Mouse (Mus musculus) limb, embryonic 10.5 days (tissue): ENCODE data around the gene Elfn2. TPM values are rescaled to one million over a fixed set of nuclear protein-coding genes. Genes with fewer than 3 reads are reported as not detected.

Experiments
- DNase-seq: peaks from one replicate; pipeline ENCODE4 v3.0.0-alpha.2; 2017; ENCODE audit warnings: low spot score
- H3K27ac ChIP-seq: fragments of 300-500 bp; sonication (generic); 2 replicates; pipeline ENCODE4 v1.5.1; 2016; ENCODE audit warnings: mild to moderate bottlenecking
- H3K27me3 ChIP-seq: fragments of 300-500 bp; sonication (generic); 2 replicates; pipeline ENCODE4 v1.6.1; 2016; ENCODE audit warnings: low read depth, mild to moderate bottlenecking; ENCODE audit not compliant: poor library complexity, severe bottlenecking
- H3K36me3 ChIP-seq: fragments of 300-500 bp; sonication (generic); 2 replicates; pipeline ENCODE4 v1.6.1; 2016; ENCODE audit warnings: mild to moderate bottlenecking, moderate library complexity
- H3K4me1 ChIP-seq: fragments of 300-500 bp; sonication (generic); 2 replicates; pipeline ENCODE4 v1.6.1; 2016
- H3K4me3 ChIP-seq: fragments of 300-500 bp; sonication (generic); 2 replicates; pipeline ENCODE4 v1.5.1; 2016; ENCODE audit warnings: mild to moderate bottlenecking, moderate library complexity
- H3K9me3 ChIP-seq: fragments of 300-500 bp; sonication (generic); replicated peaks from 2 replicates; pipeline ENCODE4 v1.6.1; 2016; ENCODE audit warnings: mild to moderate bottlenecking
- WGBS: fragments of 180-500 bp; shearing (Covaris S2); methylation state at CpG from one replicate; pipeline ENCODE4 v1.1.7; 2016; 5-methylcytosine and 5-hydroxymethylcytosine counted together
- polyA plus RNA-seq: library from polyadenylated mRNA; unstranded; fragments of >200 nt; fragmentation: Nextera tagmentation; extraction: Ambion mirVana; gene quantifications from 2 replicates; pipeline ENCODE4 v1.2.1, GENCODE M21; 2016

The Elfn2 gene
- not detected in 2 replicates for polyA plus RNA-seq

DNA sequence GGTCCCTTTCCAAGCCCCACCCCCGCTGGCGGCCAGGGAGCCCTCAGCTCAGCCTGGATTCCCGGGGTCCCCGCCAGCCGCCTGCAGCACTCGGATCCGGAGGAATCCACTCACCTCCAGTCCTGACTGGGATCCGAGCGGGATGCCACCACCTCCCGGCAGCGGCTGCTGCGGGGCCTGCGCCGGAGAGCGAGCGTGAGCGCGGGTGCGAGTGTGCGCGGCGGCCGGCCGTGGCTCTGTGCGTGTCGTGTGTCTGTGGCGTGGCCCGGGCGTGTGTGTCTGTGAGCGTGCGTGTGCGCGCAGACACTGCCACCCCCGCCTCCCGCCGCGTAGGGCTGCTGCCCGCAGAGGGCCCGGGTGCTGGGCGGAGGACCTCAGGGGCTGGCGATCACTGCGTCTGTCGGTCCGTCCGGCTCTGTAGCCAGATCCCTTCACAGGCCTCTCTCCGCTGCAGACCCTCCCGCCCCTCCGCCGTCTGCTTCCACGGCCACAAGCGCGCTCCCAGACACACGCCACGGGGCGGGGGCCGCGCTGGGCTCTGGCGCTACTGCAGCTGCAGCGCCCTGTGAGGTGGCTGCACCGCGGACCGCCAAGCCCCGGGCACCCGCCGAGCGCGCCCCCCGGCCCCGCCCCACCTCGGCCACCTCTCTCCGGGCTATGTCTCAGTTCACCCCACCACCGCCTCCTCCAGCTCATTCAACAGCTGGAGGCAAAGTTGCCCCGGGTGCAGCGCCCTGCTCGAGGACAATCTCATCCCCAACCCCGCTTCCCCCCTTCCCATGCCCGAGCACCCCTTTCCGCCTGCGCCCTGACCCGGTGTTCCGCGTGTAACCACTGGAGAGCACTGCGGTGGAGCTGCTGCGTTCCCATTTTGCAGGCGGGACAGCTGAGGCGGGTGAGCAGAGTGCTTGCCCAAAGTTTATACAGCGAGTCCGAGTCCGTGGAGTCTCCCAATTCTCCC is at the start of gene Elfn2:
Gene Elfn2 (minus strand): TSS at position 482 of the 961 bp plus-strand sequence.
- peak within 1 kb of the TSS; percentile 54 for H3K4me3 ChIP-seq
- no peaks in the 10 kb centered on the region for H3K9me3 ChIP-seq
- 1% methylated on average over 86 of the region's 89 CpGs for WGBS
- no peaks in the 10 kb centered on the region for H3K36me3 ChIP-seq
- no peak within 1 kb of the TSS for H3K27ac ChIP-seq
- H3K4me1 ChIP-seq, result peaks cover 21% of the 10 kb centered on the region
- peaks cover 94% of the 10 kb centered on the region for H3K27me3 ChIP-seq
- peak; percentile 51 for DNase-seq

DNA sequence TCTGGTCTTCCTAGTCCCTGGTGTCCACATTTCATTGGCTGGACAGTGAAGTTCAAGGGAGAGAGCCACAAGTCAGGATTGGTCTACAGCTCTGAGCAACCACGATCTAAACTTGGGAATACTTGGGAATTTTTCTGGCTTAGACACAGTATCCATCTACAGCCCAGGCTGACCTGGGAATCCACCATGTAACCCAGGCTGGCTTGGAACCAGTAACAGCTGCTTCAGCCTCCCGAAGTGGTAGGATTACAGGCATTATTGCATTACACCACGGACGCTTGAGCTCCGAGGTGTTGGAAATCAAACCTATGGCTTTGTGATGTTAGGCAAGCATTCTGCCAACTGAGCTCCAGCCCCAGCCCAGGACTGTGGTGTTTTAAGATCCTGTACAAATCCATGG is 45.1 kb upstream of the Elfn2 start:
- no peaks in the 10 kb centered on the region for H3K36me3 ChIP-seq

DNA sequence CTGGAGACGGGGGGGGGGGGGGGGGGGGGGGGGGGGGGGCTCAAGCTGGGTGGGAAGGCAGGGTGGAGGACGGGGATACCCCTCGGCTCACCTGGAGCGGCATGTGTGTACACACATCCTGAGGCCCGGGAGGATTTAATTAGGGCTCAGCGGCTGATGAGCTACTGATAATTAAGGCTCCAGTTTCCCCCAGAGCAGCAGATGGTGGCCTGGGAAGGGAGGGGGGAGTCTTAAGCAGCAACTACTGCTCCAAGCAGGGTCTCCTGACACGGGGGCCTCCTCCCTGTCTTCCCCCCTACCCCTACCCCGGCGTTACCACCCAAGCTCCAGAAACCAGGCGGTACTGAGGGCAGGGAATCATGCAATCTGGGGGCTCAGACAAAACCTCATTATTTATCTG is 44.6 kb upstream of the Elfn2 start:
- WGBS, result 33% methylated on average over 9 of the region's 10 CpGs
- no peak overlapping the region for H3K4me3 ChIP-seq
- no peak for DNase-seq
- H3K36me3 ChIP-seq, result no peaks in the 10 kb centered on the region
- peaks cover 8% of the 10 kb centered on the region for H3K4me1 ChIP-seq
- no peaks in the 10 kb centered on the region for H3K9me3 ChIP-seq
- no peak overlapping the region for H3K27ac ChIP-seq
- no peaks in the 10 kb centered on the region; the same call in 1 of the 2 replicates for H3K27me3 ChIP-seq

More for the DNA sequence above, 45.1 kb upstream of the Elfn2 start:
- Histone ChIP-seq H3K27ac (no peak overlapping the region), H3K4me3 (no peak overlapping the region), H3K4me1 (peaks cover 8% of the 10 kb centered on the region), H3K9me3 (no peaks in the 10 kb centered on the region), H3K27me3 (no peaks in the 10 kb centered on the region; the same call in 1 of the 2 replicates)
- WGBS, result 88% methylated on average over 5 of the region's 5 CpGs
- DNase-seq, result no peak

DNA sequence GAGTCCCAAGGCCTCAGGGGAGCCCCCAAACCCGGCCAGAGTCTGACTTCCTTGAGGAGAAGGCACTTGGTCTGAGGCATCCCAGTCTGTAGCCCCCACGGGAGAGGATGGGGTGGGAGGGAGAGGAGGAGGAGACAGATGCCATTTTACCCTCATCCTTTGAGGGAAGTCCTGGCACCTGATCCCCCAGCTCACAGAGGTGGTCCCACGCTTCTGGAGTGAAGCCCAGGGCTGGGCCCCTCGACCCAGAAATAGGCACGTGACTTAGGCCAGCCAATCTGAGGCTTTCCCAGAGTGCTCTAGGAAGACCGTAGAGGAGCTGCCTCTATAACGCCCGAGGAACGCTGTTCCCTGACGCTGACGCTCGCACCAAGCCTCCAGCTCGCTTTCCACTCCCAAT is 42.5 kb upstream of the Elfn2 start:
- no peak for DNase-seq
- H3K4me1 ChIP-seq, result peaks cover 8% of the 10 kb centered on the region
- H3K27ac ChIP-seq, result no peak overlapping the region
- H3K4me3 ChIP-seq, result no peak overlapping the region
- 86% methylated on average over 13 of the region's 13 CpGs for WGBS
- H3K36me3 ChIP-seq, result no peaks in the 10 kb centered on the region
- no peaks in the 10 kb centered on the region; the same call in 1 of the 2 replicates for H3K27me3 ChIP-seq
- no peaks in the 10 kb centered on the region for H3K9me3 ChIP-seq

DNA sequence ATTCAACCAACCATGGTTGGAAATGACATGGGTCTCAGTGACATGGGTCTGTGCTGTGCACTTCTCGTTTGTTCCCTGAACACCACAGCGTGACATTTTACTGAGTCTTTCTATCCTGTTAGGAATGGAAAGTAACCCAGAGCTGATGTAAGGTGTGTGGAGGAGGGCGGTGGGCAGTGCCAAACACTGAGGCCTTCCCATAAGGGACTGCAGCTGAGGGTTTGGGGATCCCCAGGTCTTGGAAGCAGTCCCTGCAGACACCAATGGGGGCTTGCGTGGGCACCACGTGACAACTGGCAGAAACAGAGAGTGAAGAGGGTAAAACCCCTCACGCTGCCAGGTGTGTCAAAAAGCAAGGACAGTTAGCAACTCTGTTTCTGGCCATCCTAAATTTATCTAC is 39.6 kb upstream of the Elfn2 start:
- Histone ChIP-seq H3K4me1 (0 out of 2 replicates have a peak, but pooled peaks cover 2% of the 10 kb centered on the region), H3K4me3 (no peak overlapping the region), H3K36me3 (no peaks in the 10 kb centered on the region), H3K27me3 (no peaks in the 10 kb centered on the region; the same call in 1 of the 2 replicates), H3K27ac (no peak overlapping the region), H3K9me3 (no peaks in the 10 kb centered on the region)
- WGBS, result 93% methylated on average over 6 of the region's 6 CpGs
- DNase-seq, result no peak

DNA sequence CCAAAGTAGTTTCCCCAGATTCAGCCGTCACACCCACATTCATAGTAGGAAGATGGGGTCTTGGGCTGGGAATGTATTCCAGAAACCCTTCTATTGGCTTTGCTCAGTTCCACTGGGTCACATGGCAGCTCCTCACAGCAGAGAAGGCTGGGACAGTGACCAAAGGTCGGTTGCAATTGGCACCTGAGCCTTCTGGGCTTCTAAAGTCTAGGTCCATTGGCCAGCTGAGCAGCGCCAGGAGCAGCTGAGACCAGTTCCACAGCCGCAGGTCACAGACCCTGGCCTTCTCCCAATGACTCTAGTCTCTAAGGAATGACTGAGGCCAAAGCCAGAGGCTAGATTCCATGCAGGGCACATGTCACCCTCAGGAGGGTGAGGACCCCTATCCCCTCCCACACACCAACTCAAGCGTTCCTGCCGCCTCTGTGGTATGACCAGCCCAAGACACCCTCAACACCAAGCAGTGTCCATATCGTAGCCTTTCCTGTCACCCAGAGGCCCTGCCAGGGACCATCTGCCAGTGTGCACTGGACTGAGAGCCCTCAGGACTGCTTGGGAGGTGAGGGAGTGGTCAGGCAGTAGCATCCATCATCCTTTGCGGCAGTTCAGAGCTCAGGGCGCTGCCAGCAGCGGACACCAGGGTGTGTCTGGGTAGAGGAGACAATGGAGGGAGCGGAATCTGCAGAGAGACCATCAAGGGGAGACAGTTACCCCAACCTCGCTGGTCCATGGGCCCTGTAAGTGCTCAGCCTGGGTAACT is 37.6 kb upstream of the Elfn2 start:
- Histone ChIP-seq H3K9me3 (no peaks in the 10 kb centered on the region), H3K4me1 (no peaks in the 10 kb centered on the region), H3K36me3 (no peaks in the 10 kb centered on the region), H3K27ac (no peak overlapping the region), H3K27me3 (no peaks in the 10 kb centered on the region; the same call in 1 of the 2 replicates), H3K4me3 (no peak overlapping the region)
- no peak for DNase-seq
- 78% methylated on average over 12 of the region's 12 CpGs for WGBS

DNA sequence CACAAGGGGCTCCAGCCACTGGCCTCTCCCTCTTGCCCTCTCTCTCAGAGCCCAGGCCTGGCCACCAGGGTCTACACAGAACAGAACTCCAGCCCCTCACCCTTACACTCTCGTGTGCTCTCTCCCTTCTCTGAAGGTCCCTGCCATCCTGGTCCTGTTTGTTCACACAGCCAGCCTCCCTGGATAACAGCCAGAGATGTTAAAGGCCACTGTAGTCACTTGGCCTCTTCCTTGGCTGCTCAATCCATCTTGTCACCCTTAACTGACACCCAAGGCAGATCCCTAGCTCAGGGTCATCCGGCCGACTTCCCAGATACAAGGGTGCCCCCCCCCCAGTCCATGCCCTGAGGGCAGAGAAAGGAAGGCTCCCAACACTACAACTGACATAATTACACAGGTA is 36.7 kb upstream of the Elfn2 start:
- Histone ChIP-seq H3K36me3 (no peaks in the 10 kb centered on the region), H3K4me3 (no peak overlapping the region), H3K27me3 (no peaks in the 10 kb centered on the region), H3K27ac (no peak overlapping the region), H3K4me1 (no peaks in the 10 kb centered on the region), H3K9me3 (no peaks in the 10 kb centered on the region)
- DNase-seq, result no peak
- WGBS, result 70% methylated on average over 3 of the region's 3 CpGs

DNA sequence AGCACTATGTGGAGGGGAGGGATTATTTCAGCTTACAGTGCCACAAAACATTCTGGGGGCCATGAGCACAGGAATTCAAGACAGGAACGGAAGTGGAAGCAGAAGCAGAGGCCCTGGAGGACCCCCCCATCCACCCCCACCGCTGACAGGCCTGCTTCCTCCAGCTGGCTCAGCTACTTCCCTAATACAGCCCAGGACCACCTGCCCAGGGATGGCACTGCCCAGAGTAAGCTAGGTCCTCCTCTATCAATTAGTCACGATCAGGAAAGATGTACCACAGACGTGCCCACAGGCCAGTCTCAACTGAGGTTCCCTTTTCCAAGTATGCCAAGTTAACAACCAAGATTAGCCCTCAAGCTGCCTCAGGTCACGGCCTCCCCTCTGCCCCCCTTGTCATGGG is 35.6 kb upstream of the Elfn2 start:
- no peak for DNase-seq
- WGBS, result 78% methylated on average over 5 of the region's 5 CpGs
- no peaks in the 10 kb centered on the region for H3K36me3 ChIP-seq

DNA sequence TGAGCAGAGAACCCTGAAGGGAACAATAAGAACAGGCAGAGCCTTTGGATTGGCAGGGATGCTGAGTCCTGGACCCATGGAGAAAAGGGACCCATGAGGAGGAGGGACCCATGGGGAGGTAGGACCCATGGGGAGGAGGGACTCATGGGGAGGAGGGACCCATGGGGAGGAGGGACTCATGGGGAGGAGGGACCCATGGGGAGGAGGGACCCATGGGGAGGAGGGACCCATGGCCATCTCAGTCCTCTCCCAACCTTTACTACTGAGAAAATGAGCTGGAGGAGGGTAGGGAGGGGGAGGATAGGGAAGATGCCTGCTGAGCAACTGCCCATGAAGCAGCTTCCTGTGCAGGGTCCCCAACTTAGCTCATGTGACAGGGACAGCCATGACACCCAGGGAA is 34.4 kb upstream of the Elfn2 start:
- H3K9me3 ChIP-seq, result no peaks in the 10 kb centered on the region
- H3K27me3 ChIP-seq, result no peaks in the 10 kb centered on the region
- H3K27ac ChIP-seq, result no peak overlapping the region
- H3K4me1 ChIP-seq, result no peaks in the 10 kb centered on the region
- DNase-seq, result no peak
- H3K4me3 ChIP-seq, result no peak overlapping the region
- H3K36me3 ChIP-seq, result no peaks in the 10 kb centered on the region

More for the DNA sequence above, 35.6 kb upstream of the Elfn2 start:
- no peak overlapping the region for H3K4me3 ChIP-seq
- H3K9me3 ChIP-seq, result no peaks in the 10 kb centered on the region
- H3K4me1 ChIP-seq, result no peaks in the 10 kb centered on the region
- no peaks in the 10 kb centered on the region for H3K27me3 ChIP-seq
- H3K27ac ChIP-seq, result no peak overlapping the region

DNA sequence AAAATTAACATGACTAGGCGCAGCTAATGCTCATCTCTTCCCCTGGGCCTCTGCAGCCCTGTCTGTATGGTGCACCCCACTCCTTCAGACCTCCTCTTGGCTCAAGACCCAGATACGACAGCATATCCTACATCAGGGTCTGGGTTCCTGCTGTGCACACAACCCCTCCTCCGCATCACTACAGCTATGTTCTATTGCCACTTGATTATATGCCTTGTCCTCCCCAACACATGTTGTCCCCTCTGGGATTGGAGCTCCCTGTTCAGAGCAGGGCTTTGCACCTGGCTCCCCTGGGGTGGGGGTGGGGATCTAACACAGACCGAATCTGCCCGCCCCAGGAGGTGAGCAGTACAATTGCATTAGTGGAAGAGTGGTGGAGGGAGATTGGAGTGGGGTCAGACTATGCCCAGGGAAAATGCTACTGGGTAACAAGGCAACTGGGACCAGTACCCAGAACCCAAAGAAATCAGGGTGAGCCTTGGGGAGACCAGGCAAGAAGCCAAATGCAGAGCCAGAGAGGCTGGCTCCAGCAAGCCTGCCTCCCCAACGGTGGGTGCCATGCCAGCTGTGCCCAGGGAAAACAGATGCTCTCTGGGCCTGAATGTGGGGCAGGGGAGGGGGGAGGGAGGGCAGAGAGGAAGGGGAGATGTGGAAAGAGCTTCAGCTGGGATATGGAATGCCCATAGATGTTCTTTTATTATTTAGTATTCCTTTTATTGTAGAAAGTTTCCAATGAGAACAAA is 32.2 kb upstream of the Elfn2 start:
- H3K27me3 ChIP-seq, result no peaks in the 10 kb centered on the region
- no peak for DNase-seq
- H3K4me1 ChIP-seq, result no peaks in the 10 kb centered on the region
- 69% methylated on average over 6 of the region's 6 CpGs for WGBS
- H3K27ac ChIP-seq, result no peak overlapping the region
- H3K36me3 ChIP-seq, result no peaks in the 10 kb centered on the region
- H3K4me3 ChIP-seq, result no peak overlapping the region
- H3K9me3 ChIP-seq, result no peaks in the 10 kb centered on the region

DNA sequence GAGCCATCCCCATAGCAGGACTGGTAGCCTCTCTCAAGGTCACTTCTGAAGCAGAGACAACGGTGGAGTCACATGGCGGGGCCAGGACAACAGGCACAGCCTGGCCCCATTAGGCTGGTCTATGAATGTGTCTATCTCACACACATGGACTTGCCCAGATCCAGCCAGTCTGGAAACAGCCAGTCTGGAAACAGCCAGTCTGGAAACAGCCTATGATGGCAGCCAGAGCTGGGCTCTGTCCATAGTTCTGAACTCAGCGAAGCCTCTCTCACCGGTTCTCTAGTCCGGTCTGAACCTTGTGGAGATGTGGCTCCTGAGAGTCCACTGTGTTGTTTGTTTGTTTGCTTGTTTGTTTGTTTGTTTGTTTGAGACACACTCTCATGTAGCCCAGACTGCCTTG is 31.3 kb upstream of the Elfn2 start:
- Histone ChIP-seq H3K9me3 (no peaks in the 10 kb centered on the region), H3K4me1 (no peaks in the 10 kb centered on the region), H3K27me3 (no peaks in the 10 kb centered on the region), H3K36me3 (no peaks in the 10 kb centered on the region), H3K4me3 (no peak overlapping the region), H3K27ac (no peak overlapping the region)
- 44% methylated on average over 5 of the region's 5 CpGs for WGBS
- peak; percentile 61 for DNase-seq

DNA sequence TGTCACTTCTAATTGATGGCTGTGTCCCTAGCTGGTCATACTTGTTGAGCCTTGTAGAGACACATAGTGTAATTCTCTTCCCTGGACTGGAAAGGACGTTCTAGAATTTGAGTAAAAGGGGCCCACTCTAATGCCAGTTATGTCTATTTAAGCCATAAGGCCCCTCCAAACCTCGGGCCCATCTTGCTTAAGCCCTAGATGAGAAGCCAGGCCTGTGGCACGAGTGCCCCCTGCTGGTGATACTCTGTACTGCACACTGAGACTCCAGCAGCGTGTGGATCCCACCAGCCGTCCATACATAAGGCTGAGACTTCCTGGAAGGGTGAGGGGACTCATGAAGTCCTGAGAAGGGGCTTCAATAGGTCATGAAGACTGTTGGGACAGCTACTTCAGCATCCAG is 25.6 kb upstream of the Elfn2 start:
- DNase-seq, result peak; percentile 92
- Histone ChIP-seq H3K27me3 (no peaks in the 10 kb centered on the region), H3K27ac (no peak overlapping the region), H3K4me1 (peaks cover 7% of the 10 kb centered on the region; the same call in 1 of the 2 replicates), H3K36me3 (no peaks in the 10 kb centered on the region), H3K9me3 (no peaks in the 10 kb centered on the region), H3K4me3 (no peak overlapping the region)
- WGBS, result 3% methylated on average over 5 of the region's 5 CpGs
